Mouse (Mus musculus) gonadal fat pad, adult 2 months (tissue): ENCODE data around the gene Large2. TPM values are rescaled to one million over a fixed set of nuclear protein-coding genes. Genes with fewer than 3 reads are reported as not detected.
"Not testable (repeated sequence)": the region's sequence is repeated elsewhere in the genome, so short reads cannot be mapped to it uniquely, and the experiment has no call there.

ENCODE experiments used
- DNase-seq: peaks from one replicate; pipeline ENCODE4 v3.0.0-alpha.2; 2012; ENCODE audit warnings: low read depth
- polyA plus RNA-seq: library from polyadenylated mRNA; depleted of rRNA; stranded (reverse); fragments of >200 nt; gene quantifications from 2 replicates; pipeline ENCODE4 v1.2.3, GENCODE M21; 2012; rRNA removed

The Large2 gene
- 22.6 and 27.0 TPM in 2 replicates for polyA plus RNA-seq

DNA sequence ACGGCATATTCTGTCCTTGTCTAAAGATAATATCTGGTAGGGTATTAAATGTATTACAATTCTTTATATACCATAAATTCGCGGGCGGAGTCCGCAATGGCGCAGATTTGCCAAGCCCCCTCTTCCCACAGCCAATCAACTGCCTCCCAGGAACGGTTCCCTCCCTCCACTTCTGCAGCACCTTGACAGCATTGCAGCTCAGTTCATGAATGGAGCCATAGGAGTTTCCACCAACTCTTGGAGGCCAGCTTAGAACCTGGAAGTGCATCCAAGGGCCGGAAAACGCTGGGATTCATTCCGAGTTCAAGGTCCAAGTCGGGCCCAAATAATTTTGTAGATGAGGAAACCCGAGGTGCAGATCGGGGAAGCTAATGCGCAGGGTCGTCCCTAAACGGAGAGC, at the start of gene Large2, which contains the start of gene Pex16:
Gene Large2 (minus strand): TSS at position 356 of the 400 bp plus-strand sequence.
Gene Pex16 (plus strand): TSS at position 163 of the 400 bp plus-strand sequence.
- DNase-seq: no peak

DNA sequence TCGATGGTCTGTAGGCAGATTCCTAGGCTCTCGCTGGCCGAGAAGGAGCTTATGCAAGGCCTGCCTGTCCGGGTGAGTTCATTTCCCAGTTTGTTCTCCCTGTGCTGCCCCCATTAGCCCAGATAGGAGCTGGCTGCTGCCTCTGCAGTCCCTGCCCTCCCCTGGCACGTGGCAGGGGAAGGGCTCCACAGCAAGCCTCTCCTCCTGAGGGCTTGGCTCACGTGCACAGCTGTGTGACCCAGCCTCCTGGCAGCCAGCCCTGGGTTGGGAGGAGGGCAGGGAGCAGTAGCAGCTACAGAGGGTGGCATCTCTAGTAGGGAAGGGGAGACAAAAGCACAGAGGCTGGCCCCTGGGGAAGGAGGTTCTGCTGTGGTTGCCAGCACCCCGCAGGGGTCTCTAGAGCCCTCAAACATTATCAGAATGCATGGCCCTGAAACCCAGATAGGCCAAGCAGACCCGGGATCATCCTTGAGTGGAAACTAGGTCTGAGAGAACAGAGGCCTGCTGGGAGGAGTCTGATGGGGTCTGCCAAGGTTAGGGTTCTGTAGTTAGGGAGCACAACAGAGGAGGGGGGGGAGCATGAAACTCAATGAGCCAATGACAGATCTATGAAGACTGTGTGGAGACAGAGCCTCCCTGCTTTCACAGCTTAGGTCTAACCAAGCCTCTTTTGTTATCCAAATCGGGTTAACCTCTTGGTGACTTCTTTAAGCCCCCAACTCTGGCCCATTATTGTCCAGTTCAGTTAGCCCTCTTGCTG, 49.2 kb upstream of the Large2 start:
- no peak for DNase-seq

DNA sequence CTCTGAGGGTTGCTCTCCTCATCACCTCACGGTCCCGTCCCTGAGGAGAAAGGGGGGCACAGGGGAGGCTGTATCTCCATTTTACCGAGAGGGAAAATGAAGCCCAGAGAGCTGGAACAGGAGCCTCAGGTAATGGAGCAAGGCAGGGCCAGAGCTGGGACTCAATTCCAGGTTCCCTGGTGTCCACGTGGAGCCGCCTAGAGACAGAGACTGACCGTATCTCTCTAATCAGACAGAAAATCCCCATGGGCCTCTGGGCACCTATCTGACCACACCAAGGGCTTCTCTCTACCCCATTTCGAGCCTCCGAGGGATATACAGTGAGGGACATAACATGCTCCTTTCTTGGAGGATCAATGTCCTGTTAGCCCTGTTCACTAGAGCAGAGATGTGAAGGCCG, 48.5 kb upstream of the Large2 start:
- DNase-seq: no peak

DNA sequence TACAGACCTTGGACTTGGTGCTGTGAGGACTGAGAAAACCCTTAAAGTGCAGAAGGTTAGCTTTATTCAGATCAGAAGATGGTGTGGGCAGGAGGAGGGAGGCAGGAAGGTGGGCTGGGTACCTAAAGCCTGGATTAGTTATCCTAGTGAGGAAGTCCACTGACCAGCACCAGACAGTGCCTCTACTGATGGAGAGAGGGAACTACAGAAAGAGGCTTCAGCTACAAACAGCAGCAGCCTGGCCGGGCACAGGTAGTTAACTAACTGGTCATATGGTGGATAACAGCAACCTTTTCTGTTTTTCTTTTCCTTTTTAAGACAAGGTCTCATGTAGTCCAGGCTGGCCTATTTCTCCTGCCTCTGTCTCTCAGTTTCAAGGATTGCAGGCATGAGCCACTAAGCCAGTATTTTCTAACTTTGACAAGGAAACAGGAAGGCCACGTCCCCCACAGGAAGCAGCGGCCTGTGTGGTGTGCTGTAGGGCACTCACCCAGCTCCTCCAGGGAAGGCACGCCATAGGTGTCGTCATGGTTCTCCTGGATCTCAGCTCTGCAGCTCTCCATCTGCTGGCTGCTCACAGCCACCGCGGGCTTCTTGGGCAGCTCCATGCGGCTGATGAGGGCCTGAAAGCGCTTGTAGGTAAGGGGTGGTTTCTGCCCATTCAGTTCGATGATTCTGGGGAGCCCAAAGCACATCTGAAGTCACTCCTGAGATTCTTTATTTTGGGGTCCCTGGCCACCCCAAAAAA, 47.9 kb upstream of the Large2 start:
- DNase-seq: no peak

DNA sequence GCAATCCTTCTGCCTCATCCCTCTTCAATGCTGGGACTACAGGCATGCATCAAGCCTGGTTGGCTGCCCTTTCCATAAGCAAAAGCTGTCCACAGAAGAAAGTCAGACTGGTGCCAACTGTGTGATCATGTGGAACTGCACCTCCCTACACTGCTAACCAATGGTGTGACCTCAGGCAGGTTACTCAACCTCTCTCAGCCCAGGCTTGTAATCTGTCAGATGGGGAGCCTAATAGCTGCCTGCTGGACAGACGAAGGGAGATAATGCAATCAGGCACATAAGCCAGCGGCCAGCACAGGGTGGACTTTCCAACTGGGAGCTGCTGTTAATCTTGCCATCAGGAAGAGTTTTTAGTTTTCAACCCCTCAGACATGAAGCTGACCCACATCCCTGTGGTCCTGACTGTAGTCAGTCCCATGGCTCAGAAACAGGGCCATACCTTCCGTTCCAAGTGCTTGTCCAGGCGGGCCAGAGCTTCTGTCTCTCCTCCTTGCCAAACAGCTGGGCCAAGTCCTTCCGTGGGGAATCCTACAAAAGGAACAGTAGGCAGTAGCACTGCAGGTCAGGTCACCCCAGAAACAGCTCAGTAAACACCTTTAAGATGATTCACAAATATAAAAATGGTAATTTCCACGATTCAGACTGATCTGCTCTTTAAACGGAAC, 47.2 kb upstream of the Large2 start:
- peak; percentile 90 for DNase-seq

DNA sequence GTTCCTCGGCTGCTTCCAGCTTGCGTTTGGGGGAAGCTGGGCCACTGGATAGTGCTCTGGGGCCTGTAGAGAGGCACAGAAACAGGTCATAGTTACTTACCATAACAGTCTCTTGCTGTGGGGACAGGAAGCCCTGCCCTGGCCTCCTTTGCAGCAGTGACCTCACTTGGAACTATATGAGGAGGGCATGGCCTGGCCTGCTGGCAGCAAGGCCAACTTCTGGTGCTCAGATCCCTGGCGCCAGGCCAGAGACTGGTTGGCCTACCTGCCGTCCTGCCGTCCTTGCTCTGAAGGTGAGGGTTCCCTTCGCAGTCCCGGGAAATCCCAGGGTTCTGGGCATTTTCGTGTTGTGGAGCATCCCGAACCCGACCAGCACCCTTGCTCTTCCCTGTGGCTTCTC, 37.0 kb upstream of the Large2 start:
- DNase-seq: no peak

DNA sequence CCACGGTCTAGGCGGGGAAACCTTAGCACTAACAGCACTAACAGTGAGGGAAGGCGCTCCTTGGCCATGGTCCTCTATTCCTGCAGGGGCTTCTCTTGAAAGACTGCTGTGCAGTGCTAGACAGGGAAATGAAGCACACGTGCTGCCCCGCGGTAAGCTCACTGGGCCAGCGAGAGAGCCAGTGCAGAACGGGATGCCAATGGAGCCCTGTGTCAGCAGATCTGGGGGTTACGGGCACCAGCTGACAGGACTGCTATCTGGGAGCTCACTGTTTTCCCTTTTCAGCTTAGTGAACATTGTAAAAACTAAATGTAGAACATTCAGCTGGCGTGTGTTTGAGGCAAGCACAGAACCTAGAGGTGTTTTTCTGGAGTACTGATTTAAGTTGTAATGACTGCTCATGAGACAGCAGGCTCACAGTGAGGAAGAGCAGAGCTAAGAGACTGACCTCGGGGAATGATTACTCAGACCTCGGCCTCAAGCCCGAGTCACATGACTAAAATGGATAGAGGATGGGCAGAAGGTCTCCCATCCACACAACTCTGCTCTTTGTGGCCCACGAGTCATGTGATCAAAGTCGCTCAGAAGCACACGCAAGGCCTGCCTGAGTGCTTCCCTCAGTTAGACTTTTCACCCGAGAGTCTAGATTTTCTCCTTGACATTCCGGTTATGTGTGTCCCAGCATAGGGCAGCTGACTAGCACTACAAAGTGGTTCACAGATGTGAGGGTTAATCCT, 33.8 kb upstream of the Large2 start:
- DNase-seq: no peak

DNA sequence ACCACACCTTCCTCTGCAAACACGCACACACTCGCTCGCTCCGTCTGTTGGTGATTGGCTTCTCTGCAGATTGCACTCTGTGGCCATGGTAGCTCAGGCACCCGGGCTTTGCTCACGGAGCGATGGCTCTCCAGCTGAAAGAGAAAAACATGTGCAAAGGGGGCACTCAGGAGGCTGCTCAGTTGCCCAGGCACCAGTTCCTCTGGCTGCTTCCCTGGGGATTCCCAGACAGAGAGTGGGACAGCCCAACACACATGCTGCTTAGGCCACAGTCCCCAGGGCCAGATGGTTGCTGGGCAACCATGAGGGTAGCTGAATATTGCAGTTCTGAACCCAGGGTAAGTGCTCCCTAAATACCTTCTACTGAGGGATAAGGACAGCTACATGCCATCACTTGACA, 31.0 kb upstream of the Large2 start:
- no peak for DNase-seq

DNA sequence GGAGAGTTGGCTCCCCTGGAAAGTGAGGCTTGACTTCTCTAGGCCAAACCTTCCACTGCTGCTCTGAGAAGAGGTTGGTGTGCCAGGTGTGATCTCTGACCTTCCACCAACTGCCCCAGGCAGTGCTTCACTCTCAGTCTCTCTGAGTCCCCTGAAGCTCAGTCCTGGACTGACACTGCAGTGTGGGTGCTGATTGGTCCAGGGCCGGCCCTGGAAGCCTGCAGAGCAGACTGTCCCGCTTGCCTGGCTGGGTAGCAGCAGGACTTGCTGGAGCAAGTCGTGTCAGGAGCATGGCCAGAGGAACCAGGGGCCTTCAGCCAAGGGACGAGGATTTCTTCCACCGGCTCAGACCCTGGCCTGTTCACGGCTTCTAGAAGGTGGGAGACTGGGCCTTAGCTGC, 30.1 kb upstream of the Large2 start:
- DNase-seq: peak; percentile 92

DNA sequence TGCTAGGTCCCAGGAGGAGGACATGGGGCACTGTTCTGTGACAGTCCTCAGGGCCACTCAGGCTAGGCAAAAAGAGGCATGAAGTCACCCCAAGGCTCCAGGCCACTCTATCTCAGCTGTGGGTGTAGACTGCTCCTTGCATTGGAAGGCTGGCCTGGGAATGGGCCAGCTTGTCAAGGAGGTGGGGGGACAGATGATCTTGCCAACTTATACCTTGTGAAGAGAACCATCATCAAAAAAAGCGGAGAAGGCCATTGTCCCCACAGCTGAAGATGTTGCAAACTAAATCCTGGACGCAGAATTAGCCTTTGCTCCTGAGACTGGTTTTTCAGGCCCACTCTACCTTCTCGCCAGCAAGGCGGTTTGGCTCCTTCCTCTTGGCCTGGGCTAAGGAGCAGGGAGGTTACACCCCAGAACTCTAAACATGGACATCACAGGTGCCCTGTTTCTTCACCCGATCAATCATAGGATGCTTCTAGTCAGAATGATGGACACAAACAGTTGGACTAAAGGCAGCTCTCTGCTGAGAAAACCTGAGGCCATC, 29.2 kb upstream of the Large2 start:
- peak; percentile 70 for DNase-seq

DNA sequence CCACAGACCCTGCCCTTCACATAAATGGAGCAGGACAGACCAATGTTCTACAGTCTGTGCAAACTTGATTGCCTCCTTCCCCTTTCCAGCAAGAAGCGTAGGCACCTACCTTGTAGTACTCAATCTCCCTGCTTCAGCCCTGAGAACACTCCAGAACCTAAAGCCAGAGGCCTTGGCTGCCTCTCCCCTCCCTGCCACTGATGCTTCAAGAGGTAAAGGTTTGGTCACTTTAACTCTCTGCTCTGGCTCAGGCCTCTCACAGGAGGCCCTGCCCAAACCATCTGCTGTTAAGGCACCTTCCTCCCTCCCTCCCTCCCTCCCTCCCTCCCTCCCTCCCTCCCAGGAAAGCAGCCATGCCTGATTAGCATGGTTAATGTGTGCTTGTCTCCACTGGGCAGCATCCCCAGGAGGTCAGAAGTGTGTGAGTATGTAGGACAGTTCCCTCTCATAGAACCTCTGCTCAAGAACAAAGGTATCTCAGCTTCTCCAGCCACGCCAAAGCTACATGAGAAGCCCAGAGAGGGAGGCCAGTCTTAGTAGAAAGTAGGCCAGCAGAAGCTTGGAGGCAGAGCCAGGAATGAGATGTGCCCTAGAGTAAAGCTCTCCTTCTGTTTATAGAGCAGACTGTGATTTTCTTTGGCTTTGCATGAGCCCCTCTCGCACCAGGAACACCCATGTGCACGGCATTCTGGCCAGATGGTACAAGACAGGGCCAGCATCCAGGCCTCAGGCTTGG, 28.1 kb upstream of the Large2 start:
- DNase-seq: peak; percentile 63

DNA sequence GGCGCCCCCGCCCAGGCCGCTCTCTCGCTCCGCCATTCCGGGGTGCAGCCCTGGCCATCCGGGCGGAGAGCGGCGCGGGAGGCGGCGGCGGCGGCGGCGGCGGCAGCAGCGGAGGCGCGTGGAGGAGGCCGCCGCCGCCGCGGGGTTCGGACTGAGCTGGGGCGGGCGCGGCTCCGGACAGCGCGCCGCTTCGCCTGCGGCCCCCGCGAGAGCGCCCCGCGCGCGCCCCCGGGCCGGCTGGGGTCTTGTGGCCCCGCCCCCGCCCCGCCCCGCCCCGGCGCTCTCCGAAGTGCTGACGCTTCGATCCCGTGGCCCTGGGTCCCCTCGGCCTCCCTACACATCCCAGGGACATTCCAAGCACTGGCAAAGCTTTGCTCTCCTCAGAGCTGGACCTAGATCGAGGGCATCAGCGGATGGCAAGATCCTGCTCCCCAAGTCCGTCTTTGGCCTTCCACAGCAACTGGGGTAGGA, 26.5 kb upstream of the Large2 start, which contains the start of gene Mapk8ip1:
Gene Mapk8ip1 (minus strand): TSS at position 173 of the 471 bp plus-strand sequence.
- no peak for DNase-seq

DNA sequence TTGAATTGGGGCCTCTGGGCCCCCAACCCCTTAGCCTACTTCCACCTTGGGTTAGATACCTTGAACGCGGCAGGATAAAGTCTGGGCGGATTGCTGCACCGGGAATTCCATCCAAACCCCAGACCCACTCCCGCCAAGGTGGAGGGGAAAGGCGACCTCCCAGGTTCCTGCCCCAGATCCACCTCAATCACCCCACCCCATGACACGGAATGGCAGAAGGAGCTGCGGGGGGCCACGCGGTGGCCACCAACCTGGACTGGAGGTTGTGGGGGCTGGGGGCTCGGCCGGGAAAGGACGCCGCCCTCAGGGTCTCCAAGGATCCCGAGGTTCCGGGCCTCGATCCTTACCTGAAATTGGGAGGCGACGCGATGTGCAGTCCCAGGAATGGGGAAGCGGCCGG, 26.0 kb upstream of the Large2 start:
- no peak for DNase-seq

DNA sequence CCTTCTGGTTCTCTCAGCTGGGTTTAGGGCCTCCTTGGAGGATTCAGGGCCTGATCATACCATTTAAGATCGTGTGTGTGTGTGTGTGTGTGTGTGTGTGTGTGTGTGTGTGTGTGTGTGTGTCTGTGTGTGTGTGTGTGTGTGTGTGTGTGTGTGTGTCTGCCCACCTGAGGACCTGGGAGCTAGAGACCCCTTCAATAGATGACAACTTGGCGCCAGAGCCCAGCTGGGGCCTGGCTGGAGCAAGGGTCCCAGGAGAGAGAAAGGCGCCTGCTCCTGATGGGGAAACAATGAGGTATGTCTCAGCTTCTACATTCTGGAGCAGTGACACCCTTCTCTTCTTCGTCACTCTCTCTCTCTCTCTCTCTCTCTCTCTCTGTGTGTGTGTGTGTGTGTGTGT, 25.2 kb upstream of the Large2 start:
- not testable (repeated sequence) for DNase-seq

DNA sequence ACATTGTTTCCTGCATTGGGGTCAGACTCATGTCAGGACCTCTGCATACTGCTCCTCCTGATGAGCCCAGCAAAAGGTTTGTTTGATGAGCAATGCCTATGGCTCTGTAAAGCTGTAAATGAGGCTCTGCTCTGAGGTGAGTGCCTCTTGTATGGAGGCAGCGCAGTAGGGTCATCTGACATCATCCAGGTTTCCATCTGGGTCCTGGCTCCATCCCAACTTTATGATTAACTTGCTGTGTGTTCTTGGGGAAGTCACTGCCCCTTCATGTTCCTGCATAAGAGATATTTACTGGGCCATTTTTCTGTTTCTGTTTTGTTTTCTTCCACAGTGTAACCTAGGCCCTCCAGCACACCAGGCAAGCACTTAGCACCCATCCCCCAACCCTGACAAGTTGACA, 22.8 kb upstream of the Large2 start:
- DNase-seq: no peak

DNA sequence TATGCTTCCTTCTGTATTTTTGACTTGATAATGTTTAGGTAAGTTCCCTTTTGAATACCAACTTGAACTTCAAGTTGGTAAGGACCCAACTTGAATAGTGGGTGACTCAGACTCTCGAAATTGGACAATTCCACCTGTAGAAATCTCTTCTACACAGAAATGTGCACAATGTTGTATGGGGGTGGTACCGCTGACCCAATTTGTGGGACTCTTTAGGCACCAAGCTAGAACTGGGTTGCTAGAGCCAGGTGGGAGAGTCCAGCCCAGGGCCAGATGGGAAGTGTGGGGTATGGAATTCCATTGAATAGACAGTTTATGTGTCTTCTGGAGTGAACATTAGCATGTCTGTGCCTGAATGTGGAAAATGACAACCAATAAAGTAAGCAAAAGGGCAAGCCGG, 20.9 kb upstream of the Large2 start:
- DNase-seq: no peak

DNA sequence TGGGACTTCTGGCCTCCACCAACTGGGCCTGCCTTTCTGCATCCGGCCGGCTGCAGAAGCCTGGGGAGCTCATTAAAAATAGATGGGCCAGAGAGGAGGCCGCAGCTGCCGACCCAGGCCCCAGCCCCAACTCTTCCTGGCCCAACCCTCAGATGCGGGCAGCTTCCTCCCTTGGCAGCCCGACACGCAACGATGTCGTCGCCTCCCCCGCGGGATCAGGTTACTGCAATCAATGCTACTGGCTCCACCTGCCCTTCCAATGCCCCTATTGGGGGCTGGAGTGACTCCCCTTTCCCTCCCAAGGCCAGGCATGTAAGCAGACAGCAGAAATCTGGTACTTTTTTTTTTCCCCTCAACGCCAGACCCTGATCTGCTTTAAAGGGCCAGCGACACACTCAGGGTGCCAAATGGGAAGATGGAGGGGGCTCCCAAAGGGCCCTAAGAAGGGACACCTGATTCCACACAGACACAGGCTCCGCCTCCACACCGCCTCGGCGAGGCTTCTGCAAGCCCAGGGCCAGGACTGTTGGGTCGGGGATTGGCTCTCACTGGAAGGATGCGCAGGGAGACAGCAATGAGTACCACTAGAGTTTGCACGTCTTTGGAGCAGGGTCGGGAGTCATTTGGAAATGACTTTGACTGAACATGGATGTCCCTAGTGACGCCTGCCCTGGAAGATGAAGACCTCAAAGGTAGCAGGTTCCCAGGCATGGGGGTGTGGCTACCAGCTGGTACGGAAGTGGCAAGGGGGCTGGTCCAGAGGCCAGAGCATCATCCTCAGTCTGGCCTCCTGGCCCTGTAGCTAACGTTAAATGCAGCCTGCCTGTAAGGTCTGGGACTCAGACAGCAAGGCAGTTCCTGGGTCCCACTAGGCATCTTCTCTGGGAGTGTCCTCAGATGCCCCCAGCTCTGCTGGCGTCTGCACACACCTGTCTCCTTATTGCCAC, 17.9 kb upstream of the Large2 start:
- no peak for DNase-seq

DNA sequence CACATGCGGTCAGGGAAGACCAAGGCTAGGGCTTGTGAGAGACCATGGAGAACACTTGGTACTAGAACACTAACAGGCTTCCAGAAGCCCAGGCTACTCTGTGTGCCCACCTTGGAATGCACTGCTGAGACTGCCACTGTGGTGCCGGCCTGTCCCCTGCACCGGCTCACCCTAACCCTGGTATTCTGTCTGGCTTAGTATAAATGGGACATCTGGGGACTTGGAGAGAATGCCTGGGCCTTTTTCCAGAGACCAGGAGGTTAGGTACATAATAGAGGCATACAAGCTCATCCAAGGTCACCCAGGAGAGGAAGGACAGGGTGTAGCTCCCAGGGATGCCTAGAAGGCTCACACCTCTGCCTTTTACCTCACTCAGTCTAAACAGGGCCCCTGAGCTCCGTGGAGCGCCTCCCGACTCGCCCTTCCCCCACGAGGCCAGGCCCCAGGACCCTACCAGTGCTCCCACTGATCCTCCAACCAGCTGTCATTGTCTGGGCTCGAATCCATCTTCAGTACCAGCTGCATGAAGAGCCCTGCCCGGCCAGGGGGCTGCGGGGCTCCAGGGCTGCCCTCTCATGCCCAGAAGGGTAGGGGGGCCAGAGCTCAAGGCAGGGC, 17.1 kb upstream of the Large2 start:
- no peak for DNase-seq

DNA sequence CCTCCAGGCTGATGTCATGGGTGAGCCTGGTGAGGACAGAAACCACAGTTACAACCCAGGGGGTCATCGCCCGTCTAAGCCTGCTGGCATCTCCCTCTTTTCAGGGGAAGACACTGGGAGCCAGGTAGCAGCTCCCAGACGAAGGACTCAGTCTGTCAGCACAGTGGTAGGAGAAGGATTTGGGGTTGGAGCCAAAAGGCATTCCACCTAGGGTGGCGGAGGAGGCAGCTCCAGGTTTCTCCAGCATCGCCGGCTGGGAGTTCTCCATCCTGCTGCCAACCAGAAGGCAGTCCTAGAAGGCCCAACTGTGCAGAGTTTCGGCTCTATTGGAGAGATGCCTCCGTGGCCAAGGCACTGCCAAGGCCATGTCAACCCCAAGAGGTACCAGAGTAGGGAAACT, 16.4 kb upstream of the Large2 start:
- no peak for DNase-seq
